Mouse (Mus musculus): Measurements from ENCODE around the gene L3mbtl3.
A peak's percentile ranks its signal among the peaks of the same experiment; 100 is the strongest.

Gene L3mbtl3

GRCm38 (mm10) chr10:26375790-26376545, at the start of gene L3mbtl3:
TSS of gene L3mbtl3 (minus strand) at chr10:26375971.
- peak; percentile 86 for DNase-seq

- DNase-seq = no peak
Measured at GRCm38 (mm10) chr10:26421168-26421567, 45.4 kb upstream of the L3mbtl3 start.

GRCm38 (mm10) chr10:26388656-26389055, 12.9 kb upstream of the L3mbtl3 start:
- no peak for DNase-seq

- DNase-seq = no peak
Measured at GRCm38 (mm10) chr10:26377332-26377602, 1.5 kb upstream of the L3mbtl3 start.

- DNase-seq = no peak
Measured at GRCm38 (mm10) chr10:26376546-26377331, 968 bp upstream of the L3mbtl3 start.

GRCm38 (mm10) chr10:26375351-26375751, 420 bp downstream of the L3mbtl3 start:
- no peak for DNase-seq

GRCm38 (mm10) chr10:26374436-26375311, 1.1 kb downstream of the L3mbtl3 start:
- peak; percentile 53 for DNase-seq

- DNase-seq = peak; percentile 57
Measured at GRCm38 (mm10) chr10:26373951-26374435, 1.8 kb downstream of the L3mbtl3 start.

- DNase-seq = peak; percentile 71
Measured at GRCm38 (mm10) chr10:26372940-26373931, 2.5 kb downstream of the L3mbtl3 start.

GRCm38 (mm10) chr10:26371416-26371815, 4.4 kb downstream of the L3mbtl3 start:
- no peak for DNase-seq

- DNase-seq = no peak
Measured at GRCm38 (mm10) chr10:26364942-26365341, 10.8 kb downstream of the L3mbtl3 start.

GRCm38 (mm10) chr10:26364326-26364856, 11.4 kb downstream of the L3mbtl3 start:
- DNase-seq = no peak

GRCm38 (mm10) chr10:26363605-26364004, 12.2 kb downstream of the L3mbtl3 start:
- no peak for DNase-seq

GRCm38 (mm10) chr10:26358798-26359197, 17.0 kb downstream of the L3mbtl3 start:
- no peak for DNase-seq

GRCm38 (mm10) chr10:26358231-26358630, 17.5 kb downstream of the L3mbtl3 start:
- DNase-seq = peak; percentile 59

- no peak for DNase-seq
Measured at GRCm38 (mm10) chr10:26353781-26354180, 22.0 kb downstream of the L3mbtl3 start.

GRCm38 (mm10) chr10:26351129-26351738, 24.5 kb downstream of the L3mbtl3 start:
- DNase-seq = no peak

GRCm38 (mm10) chr10:26350153-26350552, 25.6 kb downstream of the L3mbtl3 start:
- no peak for DNase-seq

GRCm38 (mm10) chr10:26347614-26348013, 28.2 kb downstream of the L3mbtl3 start:
- DNase-seq = no peak

GRCm38 (mm10) chr10:26345879-26346278, 29.9 kb downstream of the L3mbtl3 start:
- DNase-seq = no peak

- DNase-seq = no peak
Measured at GRCm38 (mm10) chr10:26337896-26338503, 37.8 kb downstream of the L3mbtl3 start.

All from right cerebral cortex, postnatal 14 days (tissue).